Mouse (Mus musculus) thymus, adult 2 months (tissue): ENCODE results near the gene Nelfb. TPM values are rescaled to one million over a fixed set of nuclear protein-coding genes. Genes with fewer than 3 reads are reported as not detected.
A peak's percentile ranks its signal among the peaks of the same experiment; 100 is the strongest.

Source experiments
- DNase-seq: peaks from one replicate; pipeline ENCODE4 v3.0.0; 2021
- H3K27ac ChIP-seq: fragments of 200-500 bp; 2 replicates; pipeline ENCODE4 v1.5.1; 2012; ENCODE audit warnings: low read length, control low read depth; ENCODE audit not compliant: control insufficient read depth, insufficient read depth
- H3K27me3 ChIP-seq: fragments of 200-500 bp; 2 replicates; pipeline ENCODE4 v1.6.1; 2012; ENCODE audit warnings: mild to moderate bottlenecking, low read length, moderate library complexity, mixed read lengths; ENCODE audit not compliant: control insufficient read depth, insufficient read depth
- H3K36me3 ChIP-seq: fragments of 200-500 bp; 2 replicates; pipeline ENCODE4 v1.6.1; 2012; ENCODE audit warnings: mild to moderate bottlenecking, low read length, moderate library complexity; ENCODE audit not compliant: control insufficient read depth, insufficient read depth
- H3K4me1 ChIP-seq: fragments of 200-500 bp; replicated peaks from 2 replicates; pipeline ENCODE4 v1.6.1; 2012; ENCODE audit warnings: low read length; ENCODE audit not compliant: control insufficient read depth, insufficient read depth
- H3K4me3 ChIP-seq: fragments of 200-500 bp; 2 replicates; pipeline ENCODE4 v1.5.1; 2012; ENCODE audit warnings: mild to moderate bottlenecking, low read length, control low read depth, moderate library complexity; ENCODE audit not compliant: control insufficient read depth, insufficient read depth
- CTCF ChIP-seq: fragments of 200-500 bp; IDR thresholded peaks from 2 replicates; pipeline ENCODE4 v1.5.1; 2012; ENCODE audit warnings: mild to moderate bottlenecking, control low read depth, low read length, moderate library complexity, borderline replicate concordance; ENCODE audit not compliant: control insufficient read depth, poor library complexity, insufficient read depth; ENCODE audit errors: extremely low read depth
- POLR2A ChIP-seq: fragments of 200-500 bp; IDR thresholded peaks from 2 replicates; pipeline ENCODE4 v1.6.1; 2012; ENCODE audit warnings: mild to moderate bottlenecking, low read length, control low read depth, moderate library complexity; ENCODE audit not compliant: control insufficient read depth, poor library complexity, insufficient read depth; ENCODE audit errors: extremely low read depth
- WGBS: fragments of 180-500 bp; shearing (Covaris S2); methylation state at CpG from one replicate; pipeline ENCODE4 v1.1.7; 2018; 5-methylcytosine and 5-hydroxymethylcytosine counted together
- polyA plus RNA-seq: library from polyadenylated mRNA; depleted of rRNA; stranded (reverse); fragments of >200 nt; gene quantifications from 2 replicates; pipeline ENCODE4 v1.2.3, GENCODE M21; 2012

Gene Nelfb
- polyA plus RNA-seq, 1 experiment, result 115 TPM

DNA sequence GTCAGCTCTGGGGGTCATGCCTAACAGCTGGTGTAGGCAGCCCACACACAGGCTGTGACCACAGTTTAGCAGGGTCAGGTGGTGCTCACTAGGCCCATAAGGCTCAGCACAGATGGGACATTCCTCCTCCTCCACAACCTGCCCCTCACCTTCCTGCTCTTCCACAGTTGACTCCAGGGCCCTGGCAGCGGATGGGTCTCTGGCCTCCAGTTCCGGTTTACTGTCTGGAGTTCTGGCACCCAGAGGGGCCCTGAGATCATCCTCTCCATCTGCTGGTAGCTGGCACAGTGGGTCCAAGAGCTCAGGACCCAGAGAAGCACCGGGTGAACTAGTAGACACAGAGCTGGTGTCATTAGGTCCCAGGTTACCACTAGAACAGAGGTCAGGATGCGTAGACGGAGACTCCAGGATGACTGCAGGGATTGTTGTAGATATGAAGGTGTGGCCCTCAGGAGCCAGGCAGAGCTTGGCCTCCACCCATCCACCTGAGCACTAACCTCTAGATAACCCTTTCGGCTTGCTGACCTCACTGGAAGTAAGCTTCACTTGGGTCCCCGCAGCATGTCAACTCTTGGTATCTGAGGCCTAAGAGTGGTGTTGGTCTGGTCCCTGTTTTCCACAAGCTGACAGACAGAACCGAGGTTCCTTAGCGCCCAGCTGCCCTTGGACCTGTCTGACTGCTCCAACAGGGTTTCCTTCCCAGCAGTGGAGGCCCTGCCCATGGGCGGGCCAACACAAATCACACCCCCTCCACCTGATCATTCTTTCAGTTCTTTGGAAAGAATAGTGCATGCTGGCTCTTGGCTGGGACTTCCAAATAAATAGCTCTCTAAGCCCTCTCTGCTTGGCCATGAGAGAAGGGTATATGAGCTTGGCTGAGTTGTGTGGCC is 35.1 kb upstream of the Nelfb start, which contains the start of gene AL732309.1:
AL732309.1 (minus strand) TSS at position 681 of the 890 bp plus-strand sequence.
- 94% methylated on average over 10 of the region's 10 CpGs for WGBS
- Histone ChIP-seq H3K4me3 (no peak within 1 kb of the TSS), H3K27me3 (peaks cover 11% of the 10 kb centered on the region), H3K27ac (no peak within 1 kb of the TSS), H3K4me1 (peaks cover 9% of the 10 kb centered on the region), H3K36me3 (peaks cover 18% of the 10 kb centered on the region)
- TF ChIP-seq POLR2A (no peak), CTCF (no peak)
- no peak for DNase-seq

DNA sequence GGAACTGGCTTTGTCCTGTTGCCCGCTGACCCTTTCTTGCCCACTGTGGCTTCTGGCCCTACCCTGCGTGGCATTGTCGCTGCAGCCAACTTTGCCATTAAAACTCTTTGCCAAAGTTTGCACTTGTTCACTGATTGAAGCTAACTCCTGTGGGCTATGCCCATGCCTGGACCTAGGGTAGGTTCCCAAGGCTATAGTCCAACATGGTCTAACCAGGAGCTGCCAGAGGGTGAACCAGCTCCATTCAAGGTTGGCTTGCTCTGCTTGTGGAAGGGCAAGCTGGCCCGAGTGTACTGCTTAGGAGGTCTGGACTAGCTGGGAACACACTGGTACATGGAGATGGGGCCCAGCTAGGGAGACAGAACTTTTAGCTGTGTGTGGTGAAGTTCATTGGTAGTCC is 32.9 kb upstream of the Nelfb start:
- Histone ChIP-seq H3K4me3 (no peak overlapping the region), H3K27ac (no peak overlapping the region), H3K4me1 (peaks cover 20% of the 10 kb centered on the region), H3K36me3 (peaks cover 6% of the 10 kb centered on the region), H3K27me3 (peaks cover 12% of the 10 kb centered on the region)
- no peak for DNase-seq
- no peak for TF ChIP-seq POLR2A
- no peak for TF ChIP-seq CTCF
- WGBS, result 93% methylated on average over 4 of the region's 4 CpGs

GRCm38 (mm10) chr2:25243342-25243741 is 32.1 kb upstream of the Nelfb start:
- WGBS, result 87% methylated on average over 8 of the region's 8 CpGs
- H3K4me3 ChIP-seq, result no peak overlapping the region
- no peaks in the 10 kb centered on the region for H3K36me3 ChIP-seq

DNA sequence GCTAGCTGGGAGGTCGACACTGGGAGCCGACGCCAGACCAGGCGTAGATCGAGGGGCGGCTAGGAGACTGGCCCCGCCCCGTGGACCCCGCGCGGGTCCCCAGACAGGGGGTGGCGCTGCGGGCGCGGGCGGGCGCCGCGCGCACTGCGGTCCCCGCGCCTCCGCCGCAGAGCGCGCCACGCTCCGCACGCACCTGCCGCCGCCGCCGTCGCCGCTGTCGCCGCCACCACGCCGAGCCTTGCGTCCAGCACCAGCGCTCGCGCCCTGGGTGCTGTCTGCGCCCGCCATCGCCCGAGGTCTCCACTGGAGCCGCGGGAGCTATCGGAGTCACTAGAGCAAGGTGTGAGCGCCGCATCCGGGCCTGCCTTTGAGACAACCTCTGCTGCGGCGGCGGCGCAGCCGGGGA is 30.8 kb upstream of the Nelfb start, which contains the start of the genes Rnf208 and Cysrt1:
Rnf208 (plus strand) TSS at position 155 of the 406 bp plus-strand sequence.
Cysrt1 (minus strand) TSS at position 352 of the 406 bp plus-strand sequence.
- TF ChIP-seq POLR2A, result no peak
- TF ChIP-seq CTCF, result no peak
- Histone ChIP-seq H3K36me3 (no peaks in the 10 kb centered on the region), H3K27ac (no peak within 1 kb of the TSS), H3K27me3 (peaks cover 12% of the 10 kb centered on the region), H3K4me1 (peaks cover 20% of the 10 kb centered on the region), H3K4me3 (peak within 1 kb of the TSS; percentile 42)
- DNase-seq, result no peak
- WGBS, result under 1% methylated on average over 59 of the region's 59 CpGs

More at GRCm38 (mm10) chr2:25243342-25243741, 32.1 kb upstream of the Nelfb start:
- Histone ChIP-seq H3K4me1 (peaks cover 20% of the 10 kb centered on the region), H3K27ac (no peak overlapping the region), H3K27me3 (peaks cover 12% of the 10 kb centered on the region)
- TF ChIP-seq POLR2A (no peak), CTCF (no peak)
- DNase-seq, result no peak

GRCm38 (mm10) chr2:25241438-25241775 is 30.1 kb upstream of the Nelfb start:
- peaks cover 12% of the 10 kb centered on the region for H3K27me3 ChIP-seq
- H3K4me3 ChIP-seq, result no peak overlapping the region
- H3K27ac ChIP-seq, result no peak overlapping the region
- peaks cover 20% of the 10 kb centered on the region for H3K4me1 ChIP-seq
- WGBS, result 34% methylated on average over 6 of the region's 6 CpGs
- no peak for DNase-seq
- H3K36me3 ChIP-seq, result no peaks in the 10 kb centered on the region
- TF ChIP-seq POLR2A (no peak), CTCF (no peak)

DNA sequence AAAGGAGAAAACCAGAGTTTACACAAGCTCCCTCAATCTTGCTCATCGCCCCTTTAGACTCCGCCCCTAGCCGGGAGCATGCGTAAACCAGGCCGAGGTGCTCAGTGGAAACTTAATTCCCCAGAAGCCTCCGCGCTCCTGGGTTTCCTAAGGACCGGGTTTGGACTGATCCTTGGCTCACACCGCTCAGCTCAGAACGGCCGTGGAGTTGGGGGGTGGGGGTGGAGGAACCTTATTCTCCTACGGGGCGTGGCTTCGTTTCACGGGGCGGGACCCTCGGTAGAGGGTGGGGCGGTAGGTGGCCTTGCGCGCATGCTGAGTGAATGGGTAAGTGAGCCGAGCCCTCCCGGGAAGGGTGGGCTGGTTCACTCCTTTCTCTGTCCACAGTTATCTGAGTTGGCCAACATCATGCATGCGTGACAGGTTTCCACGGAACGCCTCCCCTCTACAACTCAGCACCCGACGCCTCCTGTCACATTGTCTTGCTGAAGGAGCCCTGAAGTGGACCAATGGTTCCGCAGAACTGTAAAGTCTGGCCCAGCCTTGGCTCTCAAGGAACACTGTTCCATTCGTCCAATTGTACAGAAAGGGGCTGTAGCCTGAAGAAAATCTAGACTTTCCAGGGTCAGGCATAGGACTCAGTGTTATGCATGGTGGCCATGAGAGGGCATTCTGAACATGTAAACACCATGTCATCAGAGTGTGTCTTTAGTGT is 29.6 kb upstream of the Nelfb start:
- Histone ChIP-seq H3K4me3 (peak overlapping the region; percentile 52), H3K27ac (no peak overlapping the region), H3K27me3 (peaks cover 12% of the 10 kb centered on the region), H3K4me1 (peaks cover 20% of the 10 kb centered on the region), H3K36me3 (no peaks in the 10 kb centered on the region)
- DNase-seq, result peak; percentile 42
- TF ChIP-seq CTCF (no peak), POLR2A (0 out of 2 replicates have a peak, but pooled peaks have one; percentile 18)
- 3% methylated on average over 29 of the region's 29 CpGs for WGBS

DNA sequence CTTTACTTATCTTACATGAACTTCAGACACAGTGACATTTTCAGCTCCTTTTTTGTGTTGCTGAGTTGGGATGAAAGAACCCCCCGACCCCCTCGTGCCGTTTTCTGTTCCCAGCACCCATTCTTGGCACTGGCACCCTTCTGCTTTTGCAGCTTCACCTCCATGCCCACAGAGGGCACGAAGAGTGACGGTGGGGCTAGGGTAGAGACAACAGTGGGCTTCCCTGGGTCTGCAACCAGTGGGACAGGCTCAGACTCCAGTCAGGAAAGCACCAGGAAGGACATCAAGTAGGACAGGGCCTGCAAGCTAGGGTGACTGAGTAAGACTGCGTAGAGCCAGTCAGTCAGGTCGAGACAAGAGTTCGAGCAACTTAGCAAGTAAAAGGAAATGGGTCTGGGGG is 29.0 kb upstream of the Nelfb start:
- no peak for DNase-seq
- peaks cover 20% of the 10 kb centered on the region for H3K4me1 ChIP-seq
- no peak overlapping the region for H3K4me3 ChIP-seq
- TF ChIP-seq CTCF (no peak), POLR2A (no peak)
- no peaks in the 10 kb centered on the region for H3K36me3 ChIP-seq
- no peak overlapping the region for H3K27ac ChIP-seq
- WGBS, result 73% methylated on average over 8 of the region's 8 CpGs
- H3K27me3 ChIP-seq, result peaks cover 12% of the 10 kb centered on the region
